Mouse (Mus musculus) left cerebral cortex, adult 8-10 months (tissue): ENCODE measurements around the gene Pcnx2. TPM values are rescaled to one million over a fixed set of nuclear protein-coding genes. Genes with fewer than 3 reads are reported as not detected.

ENCODE experiments used
- DNase-seq, 2 experiments: peaks; one replicate each; pipeline ENCODE4 v3.0.0; 2022; ENCODE audit warnings: low spot score in 2 of 2
- total RNA-seq, 4 experiments: library from RNA; stranded (reverse); gene quantifications; 2 replicates each; pipeline ENCODE4 v1.2.4; 2022

Gene Pcnx2
- total RNA-seq, 4 experiments from 2014 or later = 76.7 to 90.1 (median 84.9) TPM

GRCm38 (mm10) chr8:125759022-125759421 lies 139.1 kb downstream of the Pcnx2 start:
- DNase-seq = no peak

- DNase-seq = no peak
These were observed 141.0 kb downstream of the Pcnx2 start for GRCm38 (mm10) chr8:125757106-125757496.

- no peak for DNase-seq
These were observed 141.6 kb downstream of the Pcnx2 start for GRCm38 (mm10) chr8:125756391-125757105.

- DNase-seq = no peak
These were observed 142.2 kb downstream of the Pcnx2 start for GRCm38 (mm10) chr8:125755896-125756295.

- DNase-seq = no peak
These were observed 147.3 kb downstream of the Pcnx2 start for GRCm38 (mm10) chr8:125750846-125751245.

- no peak for DNase-seq
These were observed 150.7 kb downstream of the Pcnx2 start for GRCm38 (mm10) chr8:125747390-125747789.

- DNase-seq = no peak
These were observed 153.1 kb downstream of the Pcnx2 start for GRCm38 (mm10) chr8:125744914-125745576.

- DNase-seq = no peak
These were observed 155.7 kb downstream of the Pcnx2 start for GRCm38 (mm10) chr8:125742406-125742805.

GRCm38 (mm10) chr8:125741855-125742254 lies 156.3 kb downstream of the Pcnx2 start:
- no peak for DNase-seq

- DNase-seq = no peak
These were observed 156.7 kb downstream of the Pcnx2 start for GRCm38 (mm10) chr8:125741377-125741776.

- no peak for DNase-seq
These were observed 157.5 kb downstream of the Pcnx2 start for GRCm38 (mm10) chr8:125740655-125741054.

GRCm38 (mm10) chr8:125738956-125739355 lies 159.2 kb downstream of the Pcnx2 start:
- no peak for DNase-seq

GRCm38 (mm10) chr8:125733964-125734956 lies 163.9 kb downstream of the Pcnx2 start:
- DNase-seq = peak; percentile 71 to 78

GRCm38 (mm10) chr8:125729746-125730145 lies 168.4 kb downstream of the Pcnx2 start, which contains the start of gene Ntpcr:
Gene Ntpcr (plus strand): TSS chr8:125729963.
- no peak for DNase-seq

- no peak for DNase-seq
These were observed 170.3 kb downstream of the Pcnx2 start for GRCm38 (mm10) chr8:125727797-125728196.

- DNase-seq = no peak
These were observed 171.1 kb downstream of the Pcnx2 start for GRCm38 (mm10) chr8:125726986-125727385.

- DNase-seq = no peak
These were observed 172.0 kb downstream of the Pcnx2 start for GRCm38 (mm10) chr8:125726143-125726542.

- DNase-seq = no peak
These were observed 172.9 kb downstream of the Pcnx2 start for GRCm38 (mm10) chr8:125725037-125725820.

- DNase-seq = no peak
These were observed 174.7 kb downstream of the Pcnx2 start for GRCm38 (mm10) chr8:125723437-125723836.

GRCm38 (mm10) chr8:125722675-125723074 lies 175.4 kb downstream of the Pcnx2 start:
- DNase-seq = no peak

- DNase-seq = no peak
These were observed 179.2 kb downstream of the Pcnx2 start for GRCm38 (mm10) chr8:125718914-125719313.
